Mouse (Mus musculus): ENCODE measurements around the gene Arl8b. TPM values are rescaled to one million over a fixed set of nuclear protein-coding genes. Genes with fewer than 3 reads are reported as not detected.

Arl8b gene
- total and polyA plus RNA-seq, 3 experiments: 37.7 to 120 (median 75.2) TPM

GRCm38 (mm10) chr6:108840861-108841640, 58.2 kb downstream of the Arl8b start:
- no peak overlapping the region for H3K4me3 ChIP-seq (ENCODE audit: control insufficient read depth in 1 of 2, insufficient read depth in 1 of 2, low read depth in 2 of 2, low read length in 2 of 2)
- TF ChIP-seq CHD1 (IDR thresholded peaks at IDR 0.05; ENCODE audit: low read depth, low read length) (no peak), NRF1 (IDR thresholded peaks at IDR 0.05; ENCODE audit: insufficient read depth, low read depth, low read length, poor library complexity, severe bottlenecking) (no peak), MEF2A (IDR thresholded peaks at IDR 0.05; ENCODE audit: extremely low read depth, insufficient replicate concordance, low read depth, low read length, poor library complexity, severe bottlenecking) (no peak), ZKSCAN1 (IDR thresholded peaks at IDR 0.05; ENCODE audit: low read depth, low read length) (no peak), KAT2A (conservative IDR thresholded peaks at IDR 0.05; ENCODE audit: low read depth, low read length) (no peak), BHLHE40 (IDR thresholded peaks at IDR 0.05; ENCODE audit: borderline replicate concordance, low read depth, low read length) (no peak), CTCF (IDR thresholded peaks at IDR 0.05 in 2 of 3, conservative IDR thresholded peaks at IDR 0.05 in 1 of 3; ENCODE audit: control insufficient read depth in 1 of 3, insufficient read depth in 1 of 3, low read depth in 2 of 3, low read length in 3 of 3, poor library complexity in 1 of 3, severe bottlenecking in 1 of 3) (no peak), MXI1 (IDR thresholded peaks at IDR 0.05; ENCODE audit: low read depth, low read length) (no peak), E2F4 (IDR thresholded peaks at IDR 0.05; ENCODE audit: borderline replicate concordance, low read depth, low read length) (no peak), MYC (IDR thresholded peaks at IDR 0.05; ENCODE audit: low read depth, low read length) (no peak), TAL1 (IDR thresholded peaks at IDR 0.05; ENCODE audit: low read length) (no peak), SMC3 (IDR thresholded peaks at IDR 0.05; ENCODE audit: low read depth, low read length) (no peak), UBTF (IDR thresholded peaks at IDR 0.05; ENCODE audit: borderline replicate concordance, insufficient read depth, low read depth, low read length) (no peak)
- no peaks in the 10 kb centered on the region for H3K9me3 ChIP-seq (replicated peaks; ENCODE audit: insufficient read depth, low read length)
- no peaks in the 10 kb centered on the region for H3K27me3 ChIP-seq (ENCODE audit: control insufficient read depth in 1 of 2, insufficient read depth in 2 of 2, low read length in 2 of 2)
- no peaks in the 10 kb centered on the region for H3K79me2 ChIP-seq (ENCODE audit: control insufficient read depth, insufficient read depth, low read length, poor library complexity)
- H3K27ac ChIP-seq (ENCODE audit: control insufficient read depth, low read depth, low read length): no peak overlapping the region
- no peak overlapping the region for H3K9ac ChIP-seq (ENCODE audit: control insufficient read depth, low read depth, low read length, poor library complexity, severe bottlenecking)
- DNase-seq (ENCODE audit: low read depth, low spot score): no peak
- H3K4me1 ChIP-seq (ENCODE audit: control insufficient read depth in 1 of 2, insufficient read depth in 2 of 2, low read length in 2 of 2): peaks cover 0 to 6% of the 10 kb centered on the region in 2 experiments; a peak in 2 of 4 replicates
- peaks cover 3 to 21% of the 10 kb centered on the region in 2 experiments; a peak in 3 of 4 replicates for H3K36me3 ChIP-seq (ENCODE audit: control insufficient read depth in 1 of 2, insufficient read depth in 2 of 2, low read length in 2 of 2)

DNA sequence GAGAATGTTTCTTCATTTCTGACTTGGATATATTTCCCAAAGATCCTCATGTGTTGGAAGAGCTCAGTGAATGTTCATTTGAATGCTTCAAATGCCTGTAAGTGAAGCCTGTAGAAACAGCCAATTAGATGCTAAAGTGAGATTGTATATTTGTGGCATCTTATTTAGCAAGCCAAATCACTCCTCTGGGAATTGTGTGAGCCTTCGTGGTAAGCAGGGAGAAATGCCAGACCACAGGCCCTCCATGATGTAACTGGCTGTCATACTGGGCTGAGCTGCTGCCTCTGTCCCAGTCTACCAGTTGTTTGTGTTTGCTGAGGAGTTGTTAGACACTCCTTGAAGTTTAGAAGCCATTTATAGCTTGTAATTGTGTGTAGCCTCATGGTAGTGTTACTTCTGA, 60.8 kb downstream of the Arl8b start:
- H3K9ac ChIP-seq (ENCODE audit: control insufficient read depth, low read depth, low read length, poor library complexity, severe bottlenecking): no peak overlapping the region
- no peaks in the 10 kb centered on the region for H3K27me3 ChIP-seq (ENCODE audit: control insufficient read depth in 1 of 2, insufficient read depth in 2 of 2, low read length in 2 of 2)
- H3K79me2 ChIP-seq (ENCODE audit: control insufficient read depth, insufficient read depth, low read length, poor library complexity): no peaks in the 10 kb centered on the region
- no peak for DNase-seq (ENCODE audit: low read depth, low spot score)
- no peak overlapping the region for H3K4me3 ChIP-seq (ENCODE audit: control insufficient read depth in 1 of 2, insufficient read depth in 1 of 2, low read depth in 2 of 2, low read length in 2 of 2)
- H3K9me3 ChIP-seq (replicated peaks; ENCODE audit: insufficient read depth, low read length): no peaks in the 10 kb centered on the region
- peak overlapping the region; percentile 29; the same call in 1 of the 2 replicates for H3K27ac ChIP-seq (ENCODE audit: control insufficient read depth, low read depth, low read length)
- H3K36me3 ChIP-seq (ENCODE audit: control insufficient read depth in 1 of 2, insufficient read depth in 2 of 2, low read length in 2 of 2): peaks cover 3 to 13% of the 10 kb centered on the region in 2 experiments; a peak in 3 of 4 replicates
- H3K4me1 ChIP-seq (ENCODE audit: control insufficient read depth in 1 of 2, insufficient read depth in 2 of 2, low read length in 2 of 2): peaks cover 0 to 6% of the 10 kb centered on the region in 2 experiments; a peak in 2 of 4 replicates
- TF ChIP-seq EP300 (IDR thresholded peaks at IDR 0.05; ENCODE audit: low read depth in 1 of 2, low read length in 2 of 2) (peak in 1 of 2 experiments; percentile 10; a peak in 1 of 4 replicates), JUND (IDR thresholded peaks at IDR 0.05; ENCODE audit: low read depth, low read length) (no peak), ZC3H11A (IDR thresholded peaks at IDR 0.05; ENCODE audit: low read depth, low read length) (no peak), MAFK (IDR thresholded peaks at IDR 0.05; ENCODE audit: borderline replicate concordance, low read depth, low read length) (no peak), ETS1 (IDR thresholded peaks at IDR 0.05; ENCODE audit: low read depth, low read length) (peak; percentile 20; the same call in 1 of the 2 replicates), MAZ (IDR thresholded peaks at IDR 0.05; ENCODE audit: low read depth, low read length) (no peak), ZNF384 (IDR thresholded peaks at IDR 0.05; ENCODE audit: low read depth, low read length) (no peak), CTCF (IDR thresholded peaks at IDR 0.05 in 2 of 3, conservative IDR thresholded peaks at IDR 0.05 in 1 of 3; ENCODE audit: control insufficient read depth in 1 of 3, insufficient read depth in 1 of 3, low read depth in 2 of 3, low read length in 3 of 3, poor library complexity in 1 of 3, severe bottlenecking in 1 of 3) (no peak), POLR2A (IDR thresholded peaks at IDR 0.05; ENCODE audit: control insufficient read depth in 1 of 2, insufficient read depth in 1 of 2, low read depth in 1 of 2, low read length in 2 of 2, poor library complexity in 1 of 2) (no peak), POLR2AphosphoS2 (IDR thresholded peaks at IDR 0.05; ENCODE audit: low read length) (no peak), GATA1 (IDR thresholded peaks at IDR 0.05; ENCODE audit: low read depth, low read length) (no peak)
